Mouse (Mus musculus) left cerebral cortex, postnatal 10 days (tissue): Measurements from ENCODE around the gene Lrrn4cl. TPM values are rescaled to one million over a fixed set of nuclear protein-coding genes. Genes with fewer than 3 reads are reported as not detected.

ENCODE experiments used
- DNase-seq, 2 experiments: peaks; one replicate each; pipeline ENCODE4 v3.0.0; 2021 to 2022; ENCODE audit warnings: low spot score in 2 of 2, mixed read lengths in 1 of 2; ENCODE audit errors: extremely low spot score in 1 of 2
- intact Hi-C: fragments of 180-260 bp; cut with DNase I; formaldehyde crosslinking; loops from one replicate; pipeline ENCODE4 v1.15.1; 2025
- microRNA-seq: library from miRNA; unstranded; fragments of <30 nt; microRNA quantifications from one replicate; pipeline ENCODE4 v1.2.0, GENCODE M21; 2022
- total RNA-seq, 2 experiments: library from RNA; stranded (reverse); gene quantifications; 2 replicates each; pipeline ENCODE4 v1.2.3; 2021

Lrrn4cl gene
- total RNA-seq, 2 experiments from 2014 or later, result 0.43 to 1.0 TPM

DNA sequence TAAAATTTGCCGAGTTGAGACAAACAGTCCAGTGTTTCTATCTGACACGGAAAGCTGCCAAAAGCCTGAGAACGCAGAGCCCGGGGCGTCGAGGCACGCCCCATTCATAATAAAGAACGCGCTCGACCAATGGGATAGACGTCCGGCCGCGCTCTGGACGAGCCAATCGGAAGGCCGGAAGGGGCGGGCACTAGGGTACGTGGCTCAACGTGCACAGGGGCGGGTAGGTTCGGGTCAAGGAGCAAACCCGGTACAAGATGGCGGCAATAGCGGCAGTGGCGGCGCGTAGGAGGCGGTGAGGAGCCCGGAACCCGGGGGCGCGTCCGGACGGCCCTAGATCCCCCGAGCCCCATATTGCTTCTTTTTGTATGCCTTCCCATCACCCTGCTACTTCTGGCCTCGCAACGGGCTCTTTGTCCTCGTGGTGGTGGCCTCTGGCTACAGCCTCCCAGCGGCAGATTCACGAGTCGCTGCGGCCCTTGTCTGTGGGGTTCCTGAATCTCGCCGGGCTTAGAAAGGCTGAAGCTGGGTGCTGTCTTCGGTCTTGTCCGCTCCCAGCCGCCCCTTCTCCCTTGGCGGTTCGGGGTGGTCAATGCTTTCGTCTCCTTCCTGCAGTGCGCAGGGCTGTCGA lies 47.4 kb downstream of the Lrrn4cl start, which contains the start of gene Ganab:
Ganab (plus strand) TSS at position 207 of the 631 bp plus-strand sequence.
- intact Hi-C loops, result loop anchor here (5.0 kb wide), 1 partner anchor 56 kb away; no protein-coding TSS in a partner anchor
- peak; percentile 94 to 98 for DNase-seq

DNA sequence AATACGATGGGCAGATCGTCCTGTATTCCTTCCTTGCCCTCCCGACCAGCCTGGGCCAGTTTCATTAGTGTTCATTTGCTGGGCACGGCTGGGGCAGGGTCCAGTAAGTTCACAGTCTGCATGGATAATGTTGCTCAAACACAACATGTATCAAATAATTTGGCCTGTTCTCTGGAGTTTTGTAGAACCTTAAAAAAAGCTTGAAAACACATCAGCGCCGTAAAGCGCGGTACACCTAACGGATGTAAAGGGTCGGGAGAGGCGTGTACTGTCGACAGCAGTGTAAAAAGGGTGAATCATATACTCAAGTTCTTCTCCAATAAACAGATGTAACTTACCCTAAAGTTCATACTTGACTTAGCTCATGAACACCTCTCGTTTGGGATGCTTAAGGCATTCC lies 48.0 kb downstream of the Lrrn4cl start:
- DNase-seq, result no peak
- intact Hi-C loops, result loop anchor here (5.0 kb wide), 1 partner anchor 56 kb away; no protein-coding TSS in a partner anchor

DNA sequence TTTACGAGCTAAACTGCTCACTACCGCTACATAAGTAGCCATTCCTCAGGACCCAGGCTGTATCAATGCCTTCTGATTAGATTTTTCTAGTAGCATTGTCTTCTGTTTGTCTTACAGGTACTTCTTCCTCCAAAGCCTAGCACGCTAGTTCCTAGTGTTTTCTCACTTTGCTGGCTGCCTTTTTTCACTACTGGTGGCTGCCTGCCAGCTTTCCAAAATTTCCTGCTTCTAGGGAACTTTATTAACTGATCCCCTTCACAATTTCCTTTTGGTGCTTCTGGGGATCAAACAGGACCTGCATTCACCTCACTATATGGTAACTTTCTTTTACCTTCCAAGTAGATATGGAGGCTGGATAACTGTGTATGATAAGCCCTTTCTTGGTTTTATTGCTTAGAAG lies 48.5 kb downstream of the Lrrn4cl start:
- intact Hi-C loops, result loop anchor here (5.0 kb wide), 1 partner anchor 57 kb away; no protein-coding TSS in a partner anchor
- no peak for DNase-seq

DNA sequence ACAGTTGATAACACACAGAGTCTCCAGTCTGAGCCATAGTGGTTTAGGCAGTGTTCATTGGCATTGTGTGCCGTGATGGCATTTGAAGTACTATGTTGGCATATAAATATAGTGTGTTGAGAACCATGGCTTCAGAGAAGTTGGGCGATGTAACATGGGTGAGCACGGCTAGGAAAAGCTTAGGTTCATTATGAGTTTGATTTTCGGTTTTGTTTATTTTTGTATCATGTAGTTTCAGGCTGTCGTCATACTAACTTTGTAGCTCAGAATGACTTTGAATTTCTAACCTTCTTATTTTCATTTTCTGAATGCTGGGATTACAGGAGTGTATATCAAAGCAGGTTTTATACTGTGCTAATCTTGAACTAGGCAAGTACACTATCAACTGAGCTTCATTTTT lies 52.8 kb downstream of the Lrrn4cl start:
- intact Hi-C loops, result no loop called here

More for the DNA sequence above, 52.8 kb downstream of the Lrrn4cl start:
- no peak for DNase-seq

Small RNAs within 50 kb of the gene (microRNA-seq; reads per million reads assigned to microRNA genes)
- not detected for gene Mir5136

Other genes starting within 250 kb of the Lrrn4cl start
- 1 to 10 TPM; 4.9 to 5.9 TPM for gene Slc22a6, start 232.7 kb upstream of the Lrrn4cl start, total RNA-seq
- 100 to 1,000 TPM; 119 to 128 TPM for gene Chrm1, start 187.0 kb upstream of the Lrrn4cl start, total RNA-seq
- gene Slc3a2, start 127.4 kb upstream of the Lrrn4cl start, total RNA-seq, result 100 to 1,000 TPM; 195 to 198 TPM
- gene Wdr74, start 114.9 kb upstream of the Lrrn4cl start, total RNA-seq, result 10 to 100 TPM; 47.3 to 47.4 TPM
- gene 1700092M07Rik, start 110.0 kb upstream of the Lrrn4cl start, total RNA-seq, result 1 to 10 TPM; 1.3 to 2.2 TPM
- 10 to 100 TPM; 68.1 to 69.0 TPM for gene Stx5a, start 109.4 kb upstream of the Lrrn4cl start, total RNA-seq
- 10 to 100 TPM; 72.7 to 76.2 TPM for gene Nxf1, start 93.7 kb upstream of the Lrrn4cl start, total RNA-seq
- 10 to 100 TPM; 87.9 to 93.9 TPM for gene Tmem223, start 79.8 kb upstream of the Lrrn4cl start, total RNA-seq
- 1 to 10 TPM; 7.2 to 8.9 TPM for gene Tmem179b, start 76.3 kb upstream of the Lrrn4cl start, total RNA-seq
- gene Taf6l, start 64.4 kb upstream of the Lrrn4cl start, total RNA-seq, result 10 to 100 TPM; 16.4 to 17.8 TPM
- 100 to 1,000 TPM; 109 to 110 TPM for gene Polr2g, start 52.2 kb upstream of the Lrrn4cl start, total RNA-seq
- gene Zbtb3, start 48.2 kb upstream of the Lrrn4cl start, total RNA-seq, result 1 to 10 TPM; 4.5 to 5.5 TPM
- gene Ttc9c, start 31.4 kb upstream of the Lrrn4cl start, total RNA-seq, result 10 to 100 TPM; 27.7 to 29.0 TPM
- gene Hnrnpul2, start 30.8 kb upstream of the Lrrn4cl start, total RNA-seq, result 10 to 100 TPM; 98.6 to 98.9 TPM
- 1 to 10 TPM in 1 of 2 experiments, not detected in 1; 1.9 TPM for gene AC129217.1, start 21.0 kb upstream of the Lrrn4cl start, total RNA-seq
- 10 to 100 TPM; 96.1 to 97.0 TPM for gene Bscl2, start 13.3 kb upstream of the Lrrn4cl start, total RNA-seq
- 100 to 1,000 TPM; 319 to 328 TPM for gene Gng3, start 11.6 kb upstream of the Lrrn4cl start, total RNA-seq
- gene Ubxn1, start 20.7 kb downstream of the Lrrn4cl start, total RNA-seq, result 100 to 1,000 TPM; 101 TPM
- 10 to 100 TPM; 26.1 to 33.3 TPM for gene Uqcc3, start 30.2 kb downstream of the Lrrn4cl start, total RNA-seq
- 1 to 10 TPM; 3.4 to 7.9 TPM for gene Lbhd1, start 33.0 kb downstream of the Lrrn4cl start, total RNA-seq
- not detected for gene Gm49403, start 33.2 kb downstream of the Lrrn4cl start, total RNA-seq
- 10 to 100 TPM; 19.5 to 23.4 TPM for gene 1810009A15Rik, start 38.1 kb downstream of the Lrrn4cl start, total RNA-seq
- 1 to 10 TPM in 1 of 2 experiments, not detected in 1; 1.7 TPM for gene Gm49416, start 38.2 kb downstream of the Lrrn4cl start, total RNA-seq
- 10 to 100 TPM; 22.0 to 23.1 TPM for gene Ints5, start 42.2 kb downstream of the Lrrn4cl start, total RNA-seq
- gene Ganab, start 47.3 kb downstream of the Lrrn4cl start, total RNA-seq, result 10 to 100 TPM; 94.4 to 96.8 TPM
- 100 to 1,000 TPM; 141 to 144 TPM for gene B3gat3, start 69.6 kb downstream of the Lrrn4cl start, total RNA-seq
- 1 to 10 TPM; 2.1 to 2.4 TPM for gene Rom1, start 78.6 kb downstream of the Lrrn4cl start, total RNA-seq
- 1 to 10 TPM; 7.5 to 8.5 TPM for gene Eml3, start 78.8 kb downstream of the Lrrn4cl start, total RNA-seq
- gene Mta2, start 91.1 kb downstream of the Lrrn4cl start, total RNA-seq, result 10 to 100 TPM; 50.2 to 52.4 TPM
- gene Tut1, start 103.1 kb downstream of the Lrrn4cl start, total RNA-seq, result 10 to 100 TPM; 14.6 to 16.0 TPM
- gene Eef1g, start 116.3 kb downstream of the Lrrn4cl start, total RNA-seq, result 100 to 1,000 TPM; 228 to 251 TPM
- 10 to 100 TPM; 14.5 to 17.8 TPM for gene Ahnak, start 138.5 kb downstream of the Lrrn4cl start, total RNA-seq
- gene Scgb1a1, start 237.2 kb downstream of the Lrrn4cl start, total RNA-seq, result not detected